Mouse (Mus musculus) cortical plate, adult 2 months (tissue): Measurements from ENCODE around the gene Gm7030.
"Not testable (repeated sequence)": the region's sequence is repeated elsewhere in the genome, so short reads cannot be mapped to it uniquely, and the experiment has no call there.

Source experiments
- CTCF ChIP-seq: fragments of 200-500 bp; IDR thresholded peaks from 2 replicates; pipeline ENCODE4 v1.5.1; 2011; ENCODE audit warnings: mild to moderate bottlenecking, control low read depth, low read length; ENCODE audit not compliant: insufficient read depth; ENCODE audit errors: extremely low read depth
- POLR2A ChIP-seq: fragments of 200-500 bp; IDR thresholded peaks from 2 replicates; pipeline ENCODE4 v1.6.1; 2011; ENCODE audit warnings: mild to moderate bottlenecking, low read length, control low read depth; ENCODE audit not compliant: insufficient read depth; ENCODE audit errors: extremely low read depth

DNA sequence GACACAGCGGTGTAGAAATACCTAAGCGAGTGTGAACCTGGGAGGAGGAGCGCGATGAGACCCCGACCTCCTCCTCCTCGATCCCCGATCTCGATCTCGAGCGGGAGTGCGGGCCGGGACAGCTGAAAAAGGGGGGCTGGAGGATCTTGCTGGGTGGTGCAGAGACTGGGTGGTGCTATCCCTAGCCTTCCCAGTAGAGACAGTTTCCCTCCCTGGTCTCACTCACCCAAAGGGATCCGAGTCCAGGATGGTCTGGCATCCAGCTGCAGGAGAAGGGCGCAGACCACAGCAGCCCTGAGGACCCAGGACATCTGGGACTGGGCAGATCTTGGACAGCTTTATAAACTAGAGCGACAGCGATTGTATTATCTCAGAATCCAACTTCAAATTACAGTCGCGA, 8.4 kb downstream of the Gm7030 start:
- not testable (repeated sequence) for TF ChIP-seq CTCF, POLR2A
